Mouse (Mus musculus) cerebellum, adult 9-10 months (tissue): ENCODE measurements around the gene P2rx3.

Experiments used
- DNase-seq: peaks from one replicate; pipeline ENCODE4 v3.0.0; 2022

The P2rx3 gene

GRCm38 (mm10) chr2:85037047-85038026 is at the start of gene P2rx3, which contains the start of gene Ssrp1:
Gene P2rx3, minus strand, starts transcription at chr2:85037462.
Gene Ssrp1, plus strand, starts transcription at chr2:85037234.
- DNase-seq = peak; percentile 92

GRCm38 (mm10) chr2:85073751-85074150 is 36.5 kb upstream of the P2rx3 start:
- no peak for DNase-seq

DNA sequence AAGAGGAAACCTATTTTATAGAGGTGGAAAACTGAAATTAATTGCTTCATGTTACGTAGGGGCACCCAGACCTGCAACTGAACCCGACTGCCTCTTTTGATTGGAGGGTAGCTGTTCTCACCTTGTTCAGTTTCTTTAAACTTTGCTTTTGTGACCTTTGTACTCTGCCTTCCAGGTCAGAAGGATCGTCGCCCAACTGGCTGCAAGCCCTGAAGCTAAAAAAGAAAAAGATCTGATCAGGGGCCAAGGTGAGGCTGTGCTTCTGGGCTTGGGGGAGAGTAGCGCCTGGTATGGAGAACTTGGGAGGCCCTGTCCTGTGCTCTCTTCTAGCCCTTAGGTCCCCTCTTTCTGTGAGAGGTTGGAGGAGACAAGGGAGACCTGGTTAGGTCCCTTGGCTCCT is 34.7 kb upstream of the P2rx3 start:
- DNase-seq = no peak

DNA sequence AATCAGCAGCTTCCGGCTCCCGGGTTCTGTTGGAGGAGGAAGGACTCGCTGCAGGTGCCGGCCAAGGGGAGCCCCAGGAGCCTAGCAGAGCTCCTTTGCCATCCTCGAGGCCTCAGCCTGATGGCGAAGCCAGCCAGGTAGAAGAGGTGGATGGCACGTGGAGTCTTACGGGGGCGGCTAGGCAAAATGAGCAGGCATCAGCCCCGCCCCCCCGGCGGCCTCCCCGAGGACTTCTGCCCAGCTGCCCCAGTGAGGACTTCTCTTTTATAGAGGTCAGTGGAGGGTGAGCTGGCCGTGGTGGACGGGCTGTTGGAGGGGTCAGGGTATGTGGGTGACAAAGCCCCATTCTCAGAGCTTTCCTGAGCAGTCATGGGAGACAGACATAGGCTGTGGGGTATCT is 32.8 kb upstream of the P2rx3 start:
- no peak for DNase-seq

- DNase-seq = no peak
Observed at GRCm38 (mm10) chr2:85068626-85069025, 31.4 kb upstream of the P2rx3 start.

DNA sequence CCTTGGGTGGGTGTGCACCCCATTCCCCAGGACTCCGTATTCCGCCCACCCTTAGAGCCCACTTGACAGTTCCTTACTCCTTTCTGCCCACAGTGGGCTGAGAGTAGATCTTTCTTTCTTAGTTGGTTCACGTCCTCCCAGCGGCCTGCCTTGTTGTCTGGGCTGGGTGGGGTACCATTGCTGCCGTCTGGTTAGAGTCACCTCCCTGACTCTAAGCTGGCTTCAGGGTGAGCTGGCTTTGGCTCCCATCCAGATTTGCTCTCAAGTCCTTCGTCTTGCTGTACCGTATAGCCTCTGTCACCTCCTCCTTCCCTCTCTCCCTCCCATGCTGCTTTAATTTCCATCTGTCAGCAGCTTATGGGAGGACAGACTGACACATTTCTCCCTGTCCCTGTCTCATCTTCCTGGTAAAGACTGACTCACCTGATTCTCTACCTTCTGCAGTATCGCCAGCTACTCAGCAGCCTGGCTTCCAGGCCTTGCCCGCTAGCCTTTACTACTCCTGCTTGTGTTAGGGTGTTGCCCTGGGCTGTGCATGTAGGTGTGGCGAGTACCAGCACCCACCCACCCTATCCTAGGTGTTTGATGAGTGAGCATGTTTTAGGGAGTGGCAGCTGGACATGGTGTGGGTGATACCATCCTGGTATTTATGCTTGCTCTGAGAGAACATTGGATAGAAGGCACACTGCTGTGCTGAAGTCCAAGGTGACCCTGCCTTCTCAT is 30.8 kb upstream of the P2rx3 start:
- DNase-seq = no peak

GRCm38 (mm10) chr2:85066937-85067336 is 29.7 kb upstream of the P2rx3 start:
- DNase-seq = no peak

- DNase-seq = no peak
Observed at GRCm38 (mm10) chr2:85065141-85065875, 28.0 kb upstream of the P2rx3 start.

DNA sequence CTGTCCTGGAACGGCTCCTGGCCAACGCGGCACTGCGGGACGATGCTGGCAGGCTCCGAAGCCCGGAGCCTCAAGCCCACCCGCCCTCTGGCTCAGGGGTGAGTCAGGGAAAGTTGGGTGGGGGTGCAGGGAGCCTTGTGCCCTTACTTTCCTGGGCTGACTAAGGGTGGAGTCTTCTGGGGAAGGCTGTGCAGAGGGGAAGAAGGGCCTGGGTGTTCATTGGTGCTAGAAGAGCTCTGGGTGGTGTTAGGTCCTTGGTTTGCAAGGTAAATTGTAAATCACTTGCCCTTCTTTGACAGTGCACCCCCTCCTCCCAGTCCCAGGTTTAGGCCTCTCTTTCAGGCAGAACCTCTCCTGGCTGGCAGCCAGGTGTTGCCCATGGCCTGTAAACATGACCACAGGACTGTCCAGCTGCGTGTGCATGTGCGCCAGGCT is 23.9 kb upstream of the P2rx3 start:
- DNase-seq = no peak

- no peak for DNase-seq
Observed at GRCm38 (mm10) chr2:85060591-85061060, 23.4 kb upstream of the P2rx3 start.

DNA sequence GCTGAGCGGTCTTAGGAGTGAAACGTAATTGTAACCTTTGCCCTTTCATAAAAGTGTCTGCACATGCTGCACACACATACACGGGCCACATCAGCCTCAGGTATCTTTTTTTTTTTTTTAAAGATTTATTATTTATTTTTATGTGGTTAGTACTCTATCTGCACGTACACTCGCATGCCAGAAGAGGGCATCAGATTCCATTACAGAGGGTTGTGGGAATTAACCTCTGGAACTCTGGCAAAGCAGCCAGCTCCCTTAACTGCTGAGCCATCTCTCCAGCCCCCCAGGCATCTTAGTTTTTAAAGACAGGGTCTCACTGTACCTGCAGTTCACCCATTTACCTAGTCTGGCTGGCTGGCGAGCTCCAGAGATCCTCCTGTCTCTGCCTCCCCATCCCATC is 22.4 kb upstream of the P2rx3 start:
- no peak for DNase-seq

DNA sequence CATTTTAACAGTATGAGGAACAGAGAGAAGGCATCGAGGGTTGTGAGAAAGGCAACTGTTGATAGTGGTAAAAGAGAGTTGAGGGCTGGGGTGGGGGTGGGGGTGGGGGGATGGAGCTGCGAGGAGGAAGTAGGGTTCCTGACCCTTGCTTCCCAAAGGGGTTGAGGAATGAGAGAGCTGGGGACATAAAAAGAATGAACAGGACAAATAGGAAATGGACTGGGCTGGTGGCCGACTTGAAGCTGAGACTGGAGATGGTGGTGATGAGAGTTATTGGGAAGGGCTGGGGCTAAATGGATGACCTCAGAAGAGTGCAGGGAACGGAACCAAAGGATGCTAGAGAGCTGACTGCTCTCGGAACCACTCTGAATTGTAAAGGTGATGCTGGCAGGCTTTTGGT is 19.4 kb upstream of the P2rx3 start:
- no peak for DNase-seq

- DNase-seq = no peak
Observed at GRCm38 (mm10) chr2:85053192-85053816, 16.0 kb upstream of the P2rx3 start.

DNA sequence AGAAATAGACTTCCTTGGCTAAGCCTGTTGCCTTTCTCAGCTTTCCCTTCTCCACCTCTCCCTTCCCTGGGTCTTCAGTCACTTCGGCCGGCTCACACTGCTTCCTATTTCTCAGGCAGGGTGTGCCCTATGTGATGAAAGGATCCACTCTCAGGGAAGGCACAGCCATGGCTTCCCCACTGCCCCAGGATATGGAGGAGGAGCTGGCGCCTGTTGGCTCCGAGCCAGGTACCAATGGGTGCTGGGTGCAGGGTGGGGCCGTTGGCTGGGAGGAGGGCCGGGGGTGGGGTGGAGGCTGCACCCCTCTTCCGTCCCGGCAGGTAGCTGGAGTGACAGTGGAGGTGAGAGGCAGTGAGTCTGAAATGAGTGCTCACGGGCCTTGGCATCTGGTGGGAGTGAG is 13.5 kb upstream of the P2rx3 start:
- no peak for DNase-seq

GRCm38 (mm10) chr2:85050001-85050634 is 12.9 kb upstream of the P2rx3 start:
- DNase-seq = no peak

GRCm38 (mm10) chr2:85049277-85049676 is 12.0 kb upstream of the P2rx3 start:
- DNase-seq = peak; percentile 60

DNA sequence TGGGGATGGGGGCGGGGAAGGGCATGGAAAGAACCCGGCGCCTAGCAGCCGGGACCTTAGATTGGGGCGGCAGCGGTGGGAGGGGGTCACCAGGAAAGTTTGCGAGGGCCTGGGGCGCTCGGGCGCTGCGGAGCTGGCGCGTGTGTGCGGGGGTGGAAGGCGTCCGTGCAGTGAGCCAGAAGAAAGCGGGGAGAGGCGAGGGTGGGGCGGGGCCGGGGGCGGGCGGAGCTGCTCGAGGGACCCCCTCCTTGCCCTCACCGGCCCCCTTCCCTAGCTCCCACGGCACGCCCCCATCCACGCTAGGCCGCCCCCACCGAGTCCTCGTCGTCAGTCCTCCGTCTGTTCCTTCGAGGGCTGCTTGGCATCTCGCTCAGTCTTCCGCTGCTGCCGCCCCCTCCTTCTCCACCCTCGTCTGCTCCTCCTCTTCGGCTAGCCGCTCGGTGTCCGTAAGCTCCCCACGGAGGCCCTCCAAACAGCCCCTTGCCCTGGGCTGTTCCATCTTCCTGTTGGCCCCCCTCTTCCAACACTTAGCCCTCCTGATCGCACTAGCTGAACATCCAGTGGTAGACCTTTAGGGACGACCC is 11.0 kb upstream of the P2rx3 start:
- DNase-seq = peak; percentile 72

- DNase-seq = peak; percentile 98
Observed at GRCm38 (mm10) chr2:85047596-85048167, 10.4 kb upstream of the P2rx3 start, which contains the start of gene Tnks1bp1. Gene Tnks1bp1, plus strand, starts transcription at chr2:85048022.

GRCm38 (mm10) chr2:85047081-85047480 is 9.8 kb upstream of the P2rx3 start:
- no peak for DNase-seq

DNA sequence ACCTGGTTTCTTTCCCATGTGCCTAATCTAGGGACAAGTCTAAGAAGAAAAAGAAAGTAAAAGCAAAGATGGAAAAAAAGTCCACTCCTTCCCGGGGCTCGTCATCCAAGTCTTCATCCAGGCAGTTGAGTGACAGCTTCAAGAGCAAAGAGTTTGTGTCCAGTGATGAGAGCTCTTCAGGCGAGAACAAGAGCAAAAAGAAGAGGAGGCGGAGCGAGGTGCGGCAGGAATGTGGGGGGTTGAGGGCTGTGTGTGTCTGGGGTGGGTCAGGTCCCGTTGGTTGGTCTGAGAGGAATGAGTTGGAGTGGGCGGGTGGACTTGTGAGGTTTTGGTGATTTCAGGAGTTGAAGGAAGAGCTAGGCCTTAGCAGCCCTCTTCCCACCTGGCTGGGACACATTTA is 9.0 kb upstream of the P2rx3 start:
- no peak for DNase-seq

GRCm38 (mm10) chr2:85043623-85044022 is 6.4 kb upstream of the P2rx3 start:
- DNase-seq = no peak
